Mouse (Mus musculus) Patski (cell line): ENCODE data around the gene Mapkapk3. TPM values are rescaled to one million over a fixed set of nuclear protein-coding genes. Genes with fewer than 3 reads are reported as not detected.

Experiments used
- ATAC-seq: fragments of 100-300 bp; one replicate; pipeline ENCODE4 v1.8.0; 2021
- CTCF ChIA-PET: fragments of 350-600 bp; sonication (Branson Sonifier 250); formaldehyde crosslinking; loops from one replicate; lab custom pipeline; 2022; ENCODE audit warnings: inconsistent platforms; lab: Charles Lee
- POLR2A ChIA-PET: fragments of 350-600 bp; sonication (Branson Sonifier 250); formaldehyde crosslinking; loops from one replicate; lab custom pipeline; 2022; ENCODE audit warnings: antibody characterized with exemption, inconsistent platforms; lab: Charles Lee
- DNase-seq: peaks from one replicate; pipeline ENCODE4 v3.0.0-alpha.2; 2011; ENCODE audit warnings: low read depth, low spot score
- H3K27me3 ChIP-seq: fragments of 371-371 bp; one replicate; pipeline ENCODE4 v1.5.1; 2021
- CTCF ChIP-seq: fragments of 100-300 bp; IDR thresholded peaks from one replicate; pipeline ENCODE4 v1.5.1; 2021
- in situ Hi-C: fragments of 300-500 bp; cut with MboI; formaldehyde crosslinking; loops from 3 replicates; pipeline ENCODE4 v1.11.1; 2018; ENCODE audit warnings: low pct_unique_long_range_greater_than_20kb, mixed read lengths
- polyA plus RNA-seq: library from polyadenylated mRNA; unstranded; gene quantifications from one replicate; pipeline ENCODE4 v1.2.3, GENCODE M21; 2021

The Mapkapk3 gene
- 14.5 TPM for polyA plus RNA-seq

DNA sequence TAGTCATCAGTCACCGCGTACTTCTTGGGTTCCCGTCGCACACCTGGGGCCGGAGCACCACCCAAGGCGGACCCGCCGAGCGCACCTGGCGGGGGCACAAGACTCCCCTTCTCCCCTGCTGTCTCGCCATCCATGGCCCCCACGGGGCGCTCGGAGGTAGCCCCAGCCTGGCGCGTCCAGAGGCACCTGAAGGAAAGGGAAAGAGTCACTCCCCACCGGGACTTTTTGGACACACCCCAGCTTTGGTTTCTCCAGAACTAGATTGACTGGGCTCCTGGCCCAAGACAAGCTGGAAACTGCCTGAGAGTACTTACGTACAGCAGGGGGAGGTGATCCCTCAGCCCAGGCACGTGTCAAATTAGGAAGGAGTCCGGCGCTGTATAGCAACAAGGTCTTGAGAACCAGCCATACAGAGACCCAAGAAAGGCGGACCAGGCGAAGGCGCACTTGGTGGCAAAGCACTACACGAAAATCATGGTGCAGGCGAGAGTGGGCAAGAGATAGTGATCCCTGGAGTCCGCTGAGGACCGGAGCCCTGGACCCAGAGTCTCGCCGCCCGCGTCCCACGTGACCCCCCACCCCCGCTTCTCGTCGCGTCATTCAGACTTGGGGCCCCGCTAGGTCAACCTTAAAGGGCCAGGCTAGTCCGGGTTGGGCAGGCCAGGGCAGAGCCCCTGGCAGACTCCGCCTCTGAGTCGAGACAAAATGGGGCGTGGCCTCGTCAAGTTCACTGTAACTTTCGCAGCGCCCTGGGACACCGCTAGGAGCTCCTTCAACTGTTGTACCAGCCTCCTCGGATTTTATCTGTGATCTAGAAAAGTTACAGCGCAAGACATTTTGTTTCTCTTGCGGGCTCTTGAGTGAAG is at the start of gene Mapkapk3:
TSS of gene Mapkapk3 (minus strand) at position 667 of the 866 bp plus-strand sequence.
- no peaks in the 10 kb centered on the region for H3K27me3 ChIP-seq
- in situ Hi-C loops: loop anchor here (5.0 to 10.0 kb wide), 5 partner anchors 42 to 605 kb away; partner anchors contain the start of gene Tex264
- ATAC-seq (peak; percentile 89), DNase-seq (no peak)
- CTCF ChIA-PET: interaction anchor here (0.9 to 11.5 kb wide), 12 partner anchors 11 to 402 kb away, joined by 3 to 99 read pairs (median 4); partner anchors contain the start of gene Rbm15b
- TF ChIP-seq CTCF: no peak
- POLR2A ChIA-PET: interaction anchor here (1.2 kb wide), 1 partner anchor 41 kb away, joined by 4 read pairs; no protein-coding TSS in a partner anchor

DNA sequence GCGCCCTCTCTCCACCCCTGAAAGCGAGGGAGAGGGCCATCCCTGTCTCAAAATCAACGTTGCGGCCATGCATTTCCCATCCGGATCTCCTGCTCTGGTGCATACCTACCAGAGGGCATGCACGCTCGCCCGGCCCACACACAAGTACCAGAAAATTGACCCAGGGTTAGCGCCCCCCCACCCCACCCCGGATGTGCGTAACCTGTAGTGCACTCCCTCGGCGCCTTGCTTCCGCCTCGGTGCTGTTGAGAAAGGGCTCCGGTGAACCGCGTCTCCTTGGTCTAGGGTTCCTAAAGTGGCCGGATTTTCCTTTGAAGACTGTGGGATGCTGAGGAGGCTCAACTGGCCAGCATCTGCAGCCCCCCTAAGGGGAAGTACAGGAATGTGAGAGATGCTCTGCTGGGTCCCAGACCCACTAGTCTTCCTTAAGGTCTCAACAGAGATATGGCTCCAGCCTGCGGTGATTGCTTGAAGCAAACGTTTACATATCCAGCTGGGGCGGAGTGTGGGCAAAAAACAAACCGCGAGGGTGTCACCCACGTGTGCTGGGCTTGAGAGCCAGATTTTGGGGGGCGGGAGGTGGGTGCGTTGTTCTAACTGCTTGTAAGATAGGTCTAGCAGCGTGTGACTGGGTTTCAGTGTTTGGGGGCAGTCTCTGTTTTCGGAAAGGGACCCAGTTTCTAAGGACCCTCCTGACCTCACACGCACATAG is 48.7 kb upstream of the Mapkapk3 start, which contains the start of gene Hemk1:
TSS of gene Hemk1 (minus strand) at position 179 of the 712 bp plus-strand sequence.
- H3K27me3 ChIP-seq: no peaks in the 10 kb centered on the region
- CTCF ChIA-PET: interaction anchor here (1.3 to 5.7 kb wide), 3 partner anchors 19 to 44 kb away, joined by 4 to 99 read pairs (median 6); partner anchors contain the start of genes Cish and Mapkapk3
- TF ChIP-seq CTCF: no peak
- POLR2A ChIA-PET: interaction anchor here (1.3 to 6.9 kb wide), 2 partner anchors 36 to 42 kb away, joined by 7 to 56 read pairs; partner anchors contain the start of gene Cish
- in situ Hi-C loops: loop anchor here (5.0 kb wide), 2 partner anchors 41 to 446 kb away; partner anchors contain the start of genes Cish and Manf
- DNase-seq (no peak), ATAC-seq (peak; percentile 10)

DNA sequence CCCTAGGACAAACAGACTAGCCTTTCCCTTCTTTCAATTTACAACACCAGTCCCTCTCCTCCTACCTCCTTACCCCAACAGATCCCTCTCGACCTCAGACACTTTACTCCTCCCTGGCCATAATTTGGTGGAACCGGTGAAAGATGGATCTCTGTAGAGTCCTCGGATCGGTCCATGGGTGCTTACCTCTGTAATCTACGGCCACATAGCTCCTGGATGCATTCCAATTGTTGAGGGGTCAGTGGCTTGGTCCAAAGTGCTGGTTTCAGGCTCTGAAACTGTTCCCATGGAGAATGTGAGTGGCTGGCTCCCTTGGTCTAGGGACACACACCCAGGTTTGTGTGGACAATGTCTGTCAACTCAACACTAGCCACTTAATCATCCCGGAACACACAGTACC is 46.7 kb upstream of the Mapkapk3 start:
- POLR2A ChIA-PET: interaction anchor here (2.0 to 6.9 kb wide), 2 partner anchors 31 to 40 kb away, joined by 5 to 56 read pairs; partner anchors contain the start of gene Cish
- in situ Hi-C loops: loop anchor here (5.0 kb wide), 2 partner anchors 39 to 444 kb away; partner anchors contain the start of genes Cish and Manf
- no peaks in the 10 kb centered on the region for H3K27me3 ChIP-seq
- CTCF ChIA-PET: interaction anchor here (0.8 to 5.7 kb wide), 6 partner anchors 11 to 42 kb away, joined by 3 to 99 read pairs (median 6); partner anchors contain the start of genes Cish and Mapkapk3
- no peak for ATAC-seq
- DNase-seq: no peak
- TF ChIP-seq CTCF: no peak

DNA sequence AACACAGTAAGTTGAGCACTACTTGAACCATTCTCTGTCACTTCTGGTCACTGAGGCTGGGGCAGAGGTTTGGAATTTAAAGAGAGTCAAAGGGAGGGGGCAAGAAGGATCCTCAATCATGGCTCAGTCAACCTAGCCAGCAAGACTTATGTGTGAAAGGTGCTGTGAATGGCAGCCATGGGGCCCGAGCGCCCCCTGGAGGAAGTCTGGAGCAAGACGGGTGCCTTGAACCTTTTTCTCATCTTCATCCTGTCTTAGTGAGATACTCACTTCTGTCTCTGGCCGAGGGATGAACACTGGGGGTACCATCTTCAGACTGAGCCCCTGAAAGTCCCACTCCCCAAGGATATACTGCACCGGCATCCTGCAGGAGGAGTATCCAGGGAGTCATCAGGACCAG is 46.2 kb upstream of the Mapkapk3 start:
- DNase-seq: no peak
- ATAC-seq: no peak

DNA sequence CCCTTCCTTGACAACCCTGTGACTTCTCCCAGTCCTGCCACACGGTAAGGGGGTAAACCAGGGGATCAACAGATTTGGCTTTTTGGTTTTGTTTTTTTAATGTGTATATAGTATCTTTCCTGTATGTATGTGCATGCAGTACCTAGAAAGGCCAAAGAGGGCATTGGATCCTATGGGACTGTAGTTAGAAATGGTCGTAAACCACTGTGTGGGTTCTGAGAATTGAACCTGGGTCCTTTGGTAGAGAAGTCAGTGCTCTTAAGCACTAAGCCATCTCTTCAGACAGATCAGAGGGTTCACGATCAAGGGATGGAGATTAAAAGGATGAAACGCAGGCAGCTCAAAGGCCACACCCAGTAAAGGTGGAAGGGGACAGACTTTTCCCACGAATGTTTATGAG is 45.4 kb upstream of the Mapkapk3 start:
- ATAC-seq: no peak
- CTCF ChIA-PET: interaction anchor here (1.2 to 5.7 kb wide), 5 partner anchors 10 to 40 kb away, joined by 3 to 99 read pairs (median 9); partner anchors contain the start of genes Cish and Mapkapk3
- in situ Hi-C loops: loop anchor here (5.0 kb wide), 2 partner anchors 38 to 443 kb away; partner anchors contain the start of genes Cish and Manf
- no peak for DNase-seq
- TF ChIP-seq CTCF: no peak
- no peaks in the 10 kb centered on the region for H3K27me3 ChIP-seq
- POLR2A ChIA-PET: interaction anchor here (1.0 to 6.9 kb wide), 5 partner anchors 9 to 38 kb away, joined by 3 to 56 read pairs (median 5); partner anchors contain the start of gene Cish

More for the DNA sequence above, 46.2 kb upstream of the Mapkapk3 start:
- peak; percentile 98 for TF ChIP-seq CTCF
- H3K27me3 ChIP-seq: no peaks in the 10 kb centered on the region
- CTCF ChIA-PET: interaction anchor here (0.9 to 5.7 kb wide), 7 partner anchors 11 to 41 kb away, joined by 3 to 99 read pairs (median 3); partner anchors contain the start of genes Cish and Mapkapk3
- POLR2A ChIA-PET: interaction anchor here (1.0 to 6.9 kb wide), 5 partner anchors 10 to 39 kb away, joined by 3 to 56 read pairs (median 5); partner anchors contain the start of gene Cish
- in situ Hi-C loops: loop anchor here (5.0 kb wide), 2 partner anchors 39 to 444 kb away; partner anchors contain the start of genes Cish and Manf

DNA sequence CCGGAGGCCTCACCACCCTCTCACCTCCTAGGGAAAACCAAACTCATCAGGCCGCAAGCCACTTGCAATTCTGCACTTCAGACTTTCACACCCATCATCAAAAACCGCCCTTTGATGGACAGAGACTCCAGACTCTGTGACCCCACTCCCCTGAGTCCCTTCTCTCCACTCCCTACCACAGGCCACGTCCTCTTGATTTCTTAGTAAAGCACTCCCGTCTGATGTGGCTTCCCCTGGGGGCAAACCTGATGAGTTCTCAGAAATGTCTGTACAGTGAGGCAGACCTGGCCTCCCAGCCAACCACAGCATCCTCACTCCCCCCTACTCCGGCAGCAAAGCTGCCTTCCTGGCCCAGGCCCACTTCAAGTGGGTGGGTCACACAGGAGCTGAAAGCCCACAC is 44.7 kb upstream of the Mapkapk3 start:
- POLR2A ChIA-PET: interaction anchor here (1.4 to 6.9 kb wide), 3 partner anchors 9 to 38 kb away, joined by 4 to 56 read pairs (median 6); partner anchors contain the start of gene Cish
- TF ChIP-seq CTCF: no peak
- no peaks in the 10 kb centered on the region for H3K27me3 ChIP-seq
- no peak for ATAC-seq
- CTCF ChIA-PET: interaction anchor here (1.1 to 5.7 kb wide), 2 partner anchors 24 to 40 kb away, joined by 3 to 99 read pairs; partner anchors contain the start of genes Cish and Mapkapk3
- in situ Hi-C loops: no loop called here
- DNase-seq: no peak

DNA sequence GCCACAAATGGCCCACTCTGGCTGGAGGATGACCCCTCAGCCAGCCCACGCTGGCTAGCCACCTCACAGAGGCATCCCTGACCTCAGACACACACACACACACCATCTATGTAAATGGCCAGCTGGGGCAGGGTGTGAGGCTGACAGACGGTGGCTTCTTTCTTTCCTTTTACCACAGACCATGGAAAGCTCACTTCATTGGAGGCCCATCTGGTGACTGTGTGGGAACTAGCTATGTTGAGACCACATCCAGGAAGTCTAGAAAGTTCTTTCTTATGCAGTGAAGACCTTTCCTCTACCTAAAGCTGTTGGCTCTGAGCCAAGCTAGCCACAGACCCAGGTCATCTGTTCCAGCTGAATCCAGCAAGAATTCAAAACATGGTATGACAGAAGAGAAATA is 44.0 kb upstream of the Mapkapk3 start:
- no peak for DNase-seq
- ChIA-PET POLR2A (interaction anchor here (6.9 kb wide), 1 partner anchor 37 kb away, joined by 56 read pairs; the partner anchor contains the start of gene Cish), CTCF (interaction anchor here (1.1 to 5.7 kb wide), 3 partner anchors 24 to 39 kb away, joined by 3 to 99 read pairs (median 3); partner anchors contain the start of genes Cish and Mapkapk3)
- ATAC-seq: no peak
- in situ Hi-C loops: no loop called here
- TF ChIP-seq CTCF: no peak
- H3K27me3 ChIP-seq: no peaks in the 10 kb centered on the region

DNA sequence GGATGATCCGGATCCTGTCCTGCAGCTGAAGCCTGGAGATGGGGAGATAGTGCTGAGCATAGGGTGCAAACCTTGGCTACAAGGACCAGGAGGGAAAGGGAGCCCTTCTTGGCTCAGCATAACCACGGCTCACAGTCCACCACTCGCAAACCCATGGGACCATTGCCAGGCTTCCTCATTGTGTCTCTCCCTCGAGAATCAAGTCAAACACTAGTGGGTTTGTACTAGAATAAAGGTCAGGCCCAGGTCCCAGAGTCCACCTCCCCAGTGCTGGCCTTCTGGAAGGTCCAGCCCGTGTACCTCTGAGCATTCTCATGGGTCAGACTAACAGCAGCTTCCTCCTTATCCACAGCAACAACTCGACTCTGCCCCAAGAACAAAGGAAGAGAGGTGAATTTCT is 41.1 kb upstream of the Mapkapk3 start:
- TF ChIP-seq CTCF: no peak
- ChIA-PET POLR2A (interaction anchor here (0.6 kb wide), 1 partner anchor 30 kb away, joined by 3 read pairs; no protein-coding TSS in a partner anchor), CTCF (no interaction called here)
- H3K27me3 ChIP-seq: no peaks in the 10 kb centered on the region
- in situ Hi-C loops: no loop called here
- DNase-seq (no peak), ATAC-seq (no peak)
